Mouse (Mus musculus) bone marrow, adult 2 months (tissue): ENCODE results near the gene Ago1.

Experiments
- CTCF ChIP-seq: fragments of 200-500 bp; IDR thresholded peaks from 2 replicates; pipeline ENCODE4 v1.5.1; 2011; ENCODE audit warnings: low read length, control low read depth; ENCODE audit not compliant: control insufficient read depth, insufficient read depth
- POLR2A ChIP-seq: fragments of 200-500 bp; IDR thresholded peaks from 2 replicates; pipeline ENCODE4 v1.6.1; 2011; ENCODE audit warnings: low read depth, mild to moderate bottlenecking, control low read depth, low read length, borderline replicate concordance; ENCODE audit not compliant: control insufficient read depth

DNA sequence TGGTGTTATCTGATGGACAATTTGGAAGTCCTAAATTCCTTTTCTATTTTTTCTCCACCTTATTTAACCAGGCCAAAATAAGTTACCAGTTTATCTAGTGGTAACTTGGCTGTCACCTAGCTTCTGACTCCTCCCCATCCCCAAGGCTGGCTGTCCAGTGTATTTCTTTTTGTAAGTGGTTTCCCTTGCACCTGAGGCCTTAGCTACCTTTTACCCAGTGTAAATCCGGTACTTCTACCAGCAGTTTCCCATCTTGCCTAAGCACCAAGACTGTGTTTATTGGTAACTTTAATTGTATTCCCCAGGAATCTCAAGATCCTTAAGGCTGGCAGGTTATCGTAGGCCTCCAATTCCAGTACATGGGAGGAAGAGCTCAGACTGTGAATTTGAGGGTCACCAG lies 34.3 kb downstream of the Ago1 start:
- no peak for TF ChIP-seq CTCF
- no peak for TF ChIP-seq POLR2A
